20 mouse cellular contexts compared by ENCODE assay signal in genomic region chr4:55645432-55645831, GRCm38 (mm10).
DNase-seq lines count a peak whose midpoint lies in the region; ATAC-seq lines count a peak whose summit lies in the region.
"Had no signal": no experiment of that assay in that cellular context is flagged by ENCODE, and none has a peak within 500 bp of the region (broad histone marks: within the 10 kb centered on the region; RNA-seq: fewer than 3 reads in every experiment).

No protein-coding gene starts in this region.

- no peak overlapping the region; the same call in 1 of the 2 replicates for H3K27ac ChIP-seq in embryonic facial prominence, embryonic 11.5 days (replicated peaks; ENCODE audit: low read depth, low read length)
- no peak overlapping the region for H3K27ac ChIP-seq in embryonic facial prominence, embryonic 10.5 days (replicated peaks)
- no peak overlapping the region for H3K27ac ChIP-seq in hindbrain, embryonic 16.5 days (ENCODE audit: low read depth, low read length)
- H3K27ac ChIP-seq in hindbrain, embryonic 13.5 days = no peak overlapping the region
- H3K27ac ChIP-seq in limb, embryonic 13.5 days = peak overlapping the region; percentile 83
- H3K27ac ChIP-seq: liver, embryonic 12.5 days; macrophage; neural tube, embryonic 13.5 days had no signal

- no peaks in the 10 kb centered on the region for H3K4me1 ChIP-seq in embryonic facial prominence, embryonic 11.5 days (ENCODE audit: control insufficient read depth, insufficient read depth, low read length)
- H3K4me1 ChIP-seq in embryonic facial prominence, embryonic 10.5 days = peaks cover 13% of the 10 kb centered on the region
- peaks cover 5% of the 10 kb centered on the region for H3K4me1 ChIP-seq in hindbrain, embryonic 16.5 days (ENCODE audit: control insufficient read depth, insufficient read depth, low read depth, low read length)
- H3K4me1 ChIP-seq in hindbrain, embryonic 13.5 days (replicated peaks) = peaks cover 4% of the 10 kb centered on the region
- H3K4me1 ChIP-seq in limb, embryonic 13.5 days = peaks cover 50% of the 10 kb centered on the region
- H3K4me1 ChIP-seq: liver, embryonic 12.5 days had no signal

- H3K4me3 ChIP-seq in embryonic facial prominence, embryonic 11.5 days (ENCODE audit: low read depth, low read length) = no peak overlapping the region
- H3K4me3 ChIP-seq in embryonic facial prominence, embryonic 10.5 days = no peak overlapping the region
- H3K4me3 ChIP-seq in hindbrain, embryonic 16.5 days (ENCODE audit: low read length) = no peak overlapping the region
- H3K4me3 ChIP-seq in hindbrain, embryonic 13.5 days = no peak overlapping the region
- no peak overlapping the region for H3K4me3 ChIP-seq in limb, embryonic 13.5 days
- H3K4me3 ChIP-seq: liver, embryonic 12.5 days; neural tube, embryonic 13.5 days had no signal

- peak; percentile 22; the same call in 1 of the 2 replicates for ATAC-seq in embryonic facial prominence, embryonic 11.5 days (replicated peaks; ENCODE audit: insufficient number of reproducible peaks, low FRiP score, low TSS enrichment, low read depth)
- ATAC-seq in hindbrain, embryonic 16.5 days = 0 out of 2 replicates have a peak, but pooled peaks have one; percentile 25
- no peak for ATAC-seq in hindbrain, embryonic 13.5 days (ENCODE audit: low FRiP score)
- peak; percentile 88 for ATAC-seq in limb, embryonic 13.5 days (ENCODE audit: low FRiP score, low read depth)
- ATAC-seq: CD4-positive, CD25-positive, alpha-beta regulatory T cell, adult 4 months; intestine, postnatal 0 days; liver, embryonic 12.5 days had no signal

- 59% methylated on average over 3 of the region's 3 CpGs for WGBS in embryonic facial prominence, embryonic 11.5 days
- WGBS in embryonic facial prominence, embryonic 10.5 days = 74% methylated on average over 3 of the region's 3 CpGs
- 76% methylated on average over 3 of the region's 3 CpGs for WGBS in hindbrain, embryonic 16.5 days
- WGBS in hindbrain, embryonic 13.5 days = 81% methylated on average over 3 of the region's 3 CpGs
- 33% methylated on average over 3 of the region's 3 CpGs for WGBS in limb, embryonic 13.5 days

- H3K9me3 ChIP-seq in embryonic facial prominence, embryonic 11.5 days (replicated peaks; ENCODE audit: control insufficient read depth, low read length) = no peaks in the 10 kb centered on the region
- H3K9me3 ChIP-seq in embryonic facial prominence, embryonic 10.5 days = no peaks in the 10 kb centered on the region
- H3K9me3 ChIP-seq in hindbrain, embryonic 16.5 days (ENCODE audit: control insufficient read depth, low read length) = no peaks in the 10 kb centered on the region
- H3K9me3 ChIP-seq in hindbrain, embryonic 13.5 days = no peaks in the 10 kb centered on the region
- H3K9me3 ChIP-seq in limb, embryonic 13.5 days = no peaks in the 10 kb centered on the region
- H3K9me3 ChIP-seq: liver, embryonic 12.5 days; neural tube, embryonic 13.5 days had no signal

- peak; percentile 31 for DNase-seq in embryonic facial prominence, embryonic 11.5 days (ENCODE audit: low spot score)
- DNase-seq in embryonic facial prominence, embryonic 10.5 days (ENCODE audit: low spot score) = no peak
- peak; percentile 14 for DNase-seq in NIH3T3 (ENCODE audit: low read depth)
- DNase-seq in left cerebral cortex, adult 11 months (ENCODE audit: low spot score) = no peak
- no peak for DNase-seq in spleen, postnatal 4 days (ENCODE audit: low spot score in 2 of 2)
- DNase-seq: cerebellum, adult 9-11 months; kidney, postnatal 14 days; layer of hippocampus, adult 9-11 months; lung, embryonic 14.5 days; thymus, postnatal 14 days had no signal

- H3K9ac ChIP-seq in embryonic facial prominence, embryonic 11.5 days (replicated peaks; ENCODE audit: low read length) = no peak overlapping the region
- no peak overlapping the region for H3K9ac ChIP-seq in hindbrain, embryonic 16.5 days (ENCODE audit: low read depth, low read length)
- no peak overlapping the region for H3K9ac ChIP-seq in hindbrain, embryonic 13.5 days
- no peak overlapping the region for H3K9ac ChIP-seq in limb, embryonic 13.5 days
- H3K9ac ChIP-seq: liver, embryonic 12.5 days; lung, embryonic 14.5 days; neural tube, embryonic 13.5 days had no signal

- no peaks in the 10 kb centered on the region for H3K36me3 ChIP-seq in embryonic facial prominence, embryonic 11.5 days (replicated peaks; ENCODE audit: control insufficient read depth, insufficient read depth, low read depth, low read length)
- no peaks in the 10 kb centered on the region for H3K36me3 ChIP-seq in embryonic facial prominence, embryonic 10.5 days (replicated peaks)
- no peaks in the 10 kb centered on the region for H3K36me3 ChIP-seq in hindbrain, embryonic 16.5 days (ENCODE audit: control insufficient read depth, insufficient read depth, low read length)
- H3K36me3 ChIP-seq in hindbrain, embryonic 13.5 days = no peaks in the 10 kb centered on the region
- no peaks in the 10 kb centered on the region for H3K36me3 ChIP-seq in limb, embryonic 13.5 days
- H3K36me3 ChIP-seq: G1E; liver, embryonic 12.5 days; neural tube, embryonic 13.5 days had no signal

- no peaks in the 10 kb centered on the region for H3K27me3 ChIP-seq in embryonic facial prominence, embryonic 11.5 days (ENCODE audit: control insufficient read depth, insufficient read depth, low read length)
- peaks cover 17% of the 10 kb centered on the region for H3K27me3 ChIP-seq in embryonic facial prominence, embryonic 10.5 days (replicated peaks; ENCODE audit: low read depth, poor library complexity, severe bottlenecking)
- H3K27me3 ChIP-seq in hindbrain, embryonic 16.5 days (replicated peaks; ENCODE audit: control insufficient read depth, insufficient read depth, low read length) = no peaks in the 10 kb centered on the region; the same call in 1 of the 2 replicates
- H3K27me3 ChIP-seq in hindbrain, embryonic 13.5 days = peaks cover 5% of the 10 kb centered on the region; the same call in 1 of the 2 replicates
- H3K27me3 ChIP-seq in limb, embryonic 13.5 days = 0 out of 2 replicates have a peak, but pooled peaks cover 3% of the 10 kb centered on the region

- H3K4me2 ChIP-seq in embryonic facial prominence, embryonic 11.5 days (ENCODE audit: low read depth, low read length) = no peak overlapping the region
- no peak overlapping the region for H3K4me2 ChIP-seq in hindbrain, embryonic 16.5 days (ENCODE audit: low read length)
- no peak overlapping the region for H3K4me2 ChIP-seq in hindbrain, embryonic 13.5 days
- H3K4me2 ChIP-seq in limb, embryonic 13.5 days (replicated peaks) = no peak overlapping the region; the same call in 1 of the 2 replicates
- H3K4me2 ChIP-seq: liver, embryonic 12.5 days; lung, embryonic 14.5 days; midbrain, embryonic 11.5 days; neural tube, embryonic 13.5 days had no signal

Comparison
In these comparisons a context has a peak if more than half of its experiments do, and no peak if none do; other contexts are left out.
1. DNase-seq: peak in embryonic facial prominence, embryonic 11.5 days (single experiment) and NIH3T3 (single experiment); none in embryonic facial prominence, embryonic 10.5 days (single experiment), left cerebral cortex, adult 11 months (single experiment) and spleen, postnatal 4 days (0 of 2).